Mouse (Mus musculus) limb, embryonic 11.5 days (tissue): ENCODE measurements around the gene Spock2. TPM values are rescaled to one million over a fixed set of nuclear protein-coding genes. Genes with fewer than 3 reads are reported as not detected.
"Not testable (repeated sequence)": the region's sequence is repeated elsewhere in the genome, so short reads cannot be mapped to it uniquely, and the experiment has no call there.

Experiments
- ATAC-seq: fragments of 200-750 bp; cut with Nextera tagmentation; 2 replicates; pipeline ENCODE4 v1.8.0; 2017; ENCODE audit warnings: low read depth; ENCODE audit not compliant: insufficient number of reproducible peaks, low FRiP score, low TSS enrichment
- DNase-seq: peaks from one replicate; pipeline ENCODE4 v3.0.0-alpha.2; 2015; ENCODE audit warnings: low spot score
- H3K27ac ChIP-seq: fragments of 300-500 bp; sonication (generic); replicated peaks from 2 replicates; pipeline ENCODE4 v1.5.1; 2014; ENCODE audit warnings: low read depth, mild to moderate bottlenecking, low read length
- H3K27me3 ChIP-seq: fragments of 300-500 bp; sonication (generic); 2 replicates; pipeline ENCODE4 v1.6.1; 2014; ENCODE audit warnings: mild to moderate bottlenecking, low read length, mixed read lengths; ENCODE audit not compliant: control insufficient read depth, insufficient read depth
- H3K36me3 ChIP-seq: fragments of 300-500 bp; sonication (generic); 2 replicates; pipeline ENCODE4 v1.6.1; 2014; ENCODE audit warnings: mild to moderate bottlenecking, low read length, moderate library complexity, mixed read lengths; ENCODE audit not compliant: control insufficient read depth, insufficient read depth
- H3K4me1 ChIP-seq: fragments of 300-500 bp; sonication (generic); 2 replicates; pipeline ENCODE4 v1.6.1; 2014; ENCODE audit warnings: low read length, mixed read lengths; ENCODE audit not compliant: control insufficient read depth, insufficient read depth
- H3K4me2 ChIP-seq: fragments of 300-500 bp; sonication (generic); 2 replicates; pipeline ENCODE4 v1.6.1; 2014; ENCODE audit warnings: low read depth, mild to moderate bottlenecking, moderate library complexity; ENCODE audit not compliant: severe bottlenecking
- H3K4me3 ChIP-seq: fragments of 300-500 bp; sonication (generic); 2 replicates; pipeline ENCODE4 v1.5.1; 2014; ENCODE audit warnings: low read depth, low read length
- H3K9ac ChIP-seq: fragments of 300-500 bp; sonication (generic); 2 replicates; pipeline ENCODE4 v1.6.1; 2014; ENCODE audit warnings: mild to moderate bottlenecking, low read length
- H3K9me3 ChIP-seq: fragments of 300-500 bp; sonication (generic); 2 replicates; pipeline ENCODE4 v1.6.1; 2016; ENCODE audit warnings: low read length; ENCODE audit not compliant: control insufficient read depth
- WGBS: fragments of 180-500 bp; shearing (Covaris S2); extraction: QIAGEN DNeasy Blood & Tissue Kit; methylation state at CpG from one replicate; pipeline ENCODE4 v1.1.7; 2014; 5-methylcytosine and 5-hydroxymethylcytosine counted together
- polyA plus RNA-seq: library from polyadenylated mRNA; unstranded; fragments of >200 nt; fragmentation: Nextera tagmentation; extraction: Ambion mirVana; gene quantifications from 2 replicates; pipeline ENCODE4 v1.2.1, GENCODE M21; 2014

The Spock2 gene
- polyA plus RNA-seq, 1 experiment from 2014 or later, result 2.0 TPM

DNA sequence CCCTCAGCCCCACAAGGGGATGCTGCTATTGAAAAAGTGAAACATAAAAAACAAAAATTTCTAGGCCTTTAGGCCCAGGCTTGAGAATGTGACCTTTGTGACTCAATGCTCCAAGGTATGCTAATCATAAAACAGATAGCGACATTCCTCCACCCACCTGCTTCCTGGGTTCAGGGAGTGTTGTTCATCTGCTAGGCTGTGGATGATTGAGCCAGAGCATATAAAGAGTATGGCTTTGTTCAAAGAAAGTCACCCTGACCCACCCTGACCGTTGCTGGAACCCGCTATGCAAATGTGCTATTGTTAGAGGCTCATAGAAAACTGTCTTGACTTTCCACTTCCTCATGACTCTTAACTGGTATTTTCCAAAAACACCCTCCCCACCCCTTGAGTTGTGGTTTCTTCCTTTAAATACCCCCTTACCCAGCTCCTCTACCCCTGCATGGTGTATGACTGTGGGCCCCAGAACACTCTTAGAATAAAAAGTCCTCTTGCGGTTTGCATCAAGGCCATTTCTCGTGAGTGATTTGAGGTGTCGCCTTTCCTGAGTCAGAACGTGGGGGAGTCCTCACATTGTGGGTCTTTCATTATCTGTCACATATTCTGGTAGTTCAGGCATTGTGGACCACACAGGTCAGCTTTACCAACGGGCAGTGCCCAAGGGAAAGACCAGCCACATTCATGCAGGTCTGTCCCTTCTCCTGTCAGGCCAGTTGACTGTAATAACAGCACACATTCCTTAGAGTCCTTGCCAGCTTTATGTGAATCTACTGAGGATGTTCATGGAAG, 56.4 kb downstream of the Spock2 start:
- 85% methylated on average over 8 of the region's 8 CpGs for WGBS
- not testable (repeated sequence) for H3K4me1 ChIP-seq, H3K9ac ChIP-seq, H3K27ac ChIP-seq, H3K4me3 ChIP-seq, H3K4me2 ChIP-seq, ATAC-seq, H3K36me3 ChIP-seq, H3K9me3 ChIP-seq, H3K27me3 ChIP-seq, DNase-seq

DNA sequence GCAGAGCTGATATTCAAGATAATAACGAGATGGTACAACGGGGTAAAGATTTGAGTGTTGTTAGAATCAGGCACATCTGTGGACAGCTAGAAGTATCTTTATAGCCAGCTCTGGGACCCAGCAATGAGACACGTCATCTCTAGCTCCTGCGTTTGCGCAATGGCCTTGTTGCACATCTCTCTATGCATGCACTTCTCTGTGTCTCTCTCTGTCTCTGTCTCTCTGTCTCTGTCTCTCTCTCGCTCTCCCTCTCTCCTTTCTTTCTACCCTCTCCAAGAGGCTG, 56.9 kb downstream of the Spock2 start:
- no peak overlapping the region for H3K27ac ChIP-seq
- H3K4me1 ChIP-seq, result no peaks in the 10 kb centered on the region
- no peak overlapping the region for H3K9ac ChIP-seq
- no peaks in the 10 kb centered on the region for H3K36me3 ChIP-seq
- DNase-seq (no peak), ATAC-seq (no peak)
- H3K4me3 ChIP-seq, result no peak overlapping the region
- H3K4me2 ChIP-seq, result no peak overlapping the region
- H3K27me3 ChIP-seq, result no peaks in the 10 kb centered on the region
- 91% methylated on average over 6 of the region's 6 CpGs for WGBS
- no peaks in the 10 kb centered on the region for H3K9me3 ChIP-seq

DNA sequence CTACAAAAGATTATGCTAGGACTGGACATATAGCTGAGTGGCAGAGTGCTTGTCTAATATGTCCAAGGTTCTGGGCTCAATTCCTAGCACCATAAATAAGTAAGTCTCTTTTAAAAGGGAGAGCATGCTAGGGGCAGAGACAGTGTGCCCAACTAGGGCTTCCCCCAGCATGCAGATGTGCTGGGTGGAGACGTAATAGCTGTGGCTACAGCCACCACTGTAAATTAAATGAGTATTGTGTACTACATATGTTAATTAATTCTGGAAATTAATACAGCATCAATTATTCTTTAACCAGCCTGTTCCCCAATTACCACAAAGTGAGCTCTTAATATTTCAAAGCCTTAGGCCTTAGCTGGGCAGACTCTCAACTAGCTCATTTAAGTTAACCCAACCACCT, 58.9 kb downstream of the Spock2 start:
- Histone ChIP-seq H3K4me1 (no peaks in the 10 kb centered on the region), H3K9ac (no peak overlapping the region), H3K4me3 (no peak overlapping the region), H3K27me3 (no peaks in the 10 kb centered on the region), H3K4me2 (no peak overlapping the region), H3K36me3 (no peaks in the 10 kb centered on the region), H3K27ac (no peak overlapping the region), H3K9me3 (no peaks in the 10 kb centered on the region)
- DNase-seq, result no peak
- no peak for ATAC-seq
- 91% methylated on average over 1 of the region's 1 CpGs for WGBS

DNA sequence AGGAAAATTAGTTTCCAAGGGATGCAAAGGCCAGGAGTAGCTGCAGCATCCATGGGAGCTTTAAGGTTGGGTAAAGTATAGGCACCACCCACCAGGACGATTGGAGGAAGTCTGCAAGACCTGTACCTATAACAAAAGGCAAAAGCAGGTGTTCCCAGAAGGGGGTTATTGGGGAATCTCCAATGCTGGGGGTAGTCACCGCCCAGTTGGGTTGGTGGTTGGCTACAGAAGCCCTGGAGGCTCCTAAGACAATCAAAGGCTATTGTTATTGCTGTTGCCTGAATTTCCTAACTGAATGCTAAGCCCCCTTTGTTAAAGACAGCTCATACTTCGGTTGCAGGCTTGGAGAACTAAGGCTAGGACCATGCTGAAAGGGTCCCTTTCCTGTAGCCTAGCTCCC, 60.0 kb downstream of the Spock2 start:
- Histone ChIP-seq H3K4me1 (no peaks in the 10 kb centered on the region), H3K9ac (no peak overlapping the region), H3K9me3 (no peaks in the 10 kb centered on the region), H3K36me3 (no peaks in the 10 kb centered on the region), H3K27me3 (no peaks in the 10 kb centered on the region), H3K4me3 (no peak overlapping the region), H3K27ac (no peak overlapping the region), H3K4me2 (no peak overlapping the region)
- DNase-seq (no peak), ATAC-seq (no peak)
- WGBS, result 40% methylated on average over 3 of the region's 3 CpGs

DNA sequence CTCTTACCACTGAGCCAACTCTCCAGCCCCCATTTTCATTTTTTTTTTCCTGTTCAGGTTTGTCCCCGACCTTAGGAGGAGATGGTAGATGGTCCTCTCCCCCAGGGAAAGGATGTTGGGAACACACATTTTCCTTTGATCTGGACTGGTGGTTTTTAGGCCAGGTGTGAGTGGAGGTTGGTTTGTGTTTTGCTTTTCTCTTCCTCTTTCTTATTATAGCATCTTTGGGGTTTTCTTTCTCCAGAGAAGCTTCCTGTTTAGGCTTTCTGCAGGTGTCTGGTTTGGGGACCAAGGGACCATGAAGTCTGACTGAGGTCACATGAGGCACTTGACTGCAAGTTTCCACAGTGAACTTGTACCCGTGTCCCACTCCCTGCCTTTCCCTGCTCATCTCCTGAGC, 62.3 kb downstream of the Spock2 start:
- 69% methylated on average over 2 of the region's 2 CpGs for WGBS

DNA sequence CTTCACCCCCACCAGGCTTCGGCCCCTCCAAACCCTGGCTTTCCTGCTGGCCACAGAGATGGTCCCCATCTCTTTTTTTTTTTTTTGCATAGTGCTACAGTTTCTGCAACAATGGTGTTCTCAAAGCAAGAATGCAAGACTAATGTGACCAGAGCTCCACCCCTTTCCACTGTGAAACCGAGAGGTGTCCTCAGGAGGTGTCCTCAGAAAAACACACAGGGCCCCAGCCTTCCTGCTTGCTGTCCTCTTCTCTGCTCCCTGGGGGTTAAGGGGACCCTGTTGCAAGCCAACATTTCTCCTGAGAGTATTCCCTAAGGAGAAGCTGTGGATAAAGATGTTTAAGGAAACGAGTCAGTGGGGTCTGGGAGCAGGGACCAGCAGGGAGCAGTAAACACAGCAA, 62.9 kb downstream of the Spock2 start:
- no peaks in the 10 kb centered on the region for H3K27me3 ChIP-seq
- no peaks in the 10 kb centered on the region for H3K4me1 ChIP-seq
- WGBS, result 59% methylated on average over 3 of the region's 3 CpGs

More for the DNA sequence above, 62.3 kb downstream of the Spock2 start:
- Histone ChIP-seq H3K27ac (no peak overlapping the region), H3K27me3 (no peaks in the 10 kb centered on the region), H3K4me3 (no peak overlapping the region), H3K36me3 (no peaks in the 10 kb centered on the region), H3K4me1 (no peaks in the 10 kb centered on the region), H3K9me3 (no peaks in the 10 kb centered on the region), H3K4me2 (no peak overlapping the region), H3K9ac (no peak overlapping the region)
- DNase-seq (no peak), ATAC-seq (no peak)

DNA sequence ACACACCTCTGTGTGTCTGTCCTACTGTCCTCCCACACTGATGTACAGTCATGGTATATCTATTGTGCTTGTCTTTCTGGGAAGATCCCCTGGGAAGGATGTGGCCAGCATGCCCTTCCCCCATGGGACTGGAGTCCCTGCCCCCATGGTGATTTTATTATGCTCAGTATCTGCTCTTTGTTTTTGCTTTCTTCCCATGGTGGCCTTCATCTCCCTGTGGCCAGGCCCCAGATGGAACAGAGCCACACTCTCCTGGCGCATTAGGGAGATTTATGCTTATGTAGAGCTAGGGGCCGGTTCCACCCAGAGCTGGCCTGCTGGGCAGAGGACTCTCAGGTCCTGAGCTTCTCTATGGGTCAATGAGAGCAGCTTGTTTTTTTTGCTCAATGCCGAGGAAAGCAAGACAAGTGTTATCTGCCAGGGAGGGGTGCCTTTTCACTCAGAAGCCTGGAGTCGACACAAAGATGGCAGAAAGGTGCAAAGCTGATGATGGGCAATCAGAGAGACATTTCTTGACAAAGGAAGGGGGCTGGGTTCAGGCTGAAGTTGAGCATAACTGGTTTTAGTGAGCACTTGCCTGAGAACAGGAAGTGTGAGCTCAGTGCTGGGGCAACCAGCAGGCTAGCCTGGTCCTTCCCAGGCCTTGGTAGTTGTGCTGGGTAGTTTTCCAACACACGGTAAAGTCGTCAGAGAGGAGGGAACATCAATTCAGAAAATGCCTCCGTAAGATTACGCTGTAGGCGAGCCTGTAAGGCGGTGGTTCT, 64.5 kb downstream of the Spock2 start:
- Histone ChIP-seq H3K4me1 (no peaks in the 10 kb centered on the region), H3K9me3 (no peaks in the 10 kb centered on the region), H3K4me2 (no peak overlapping the region), H3K36me3 (no peaks in the 10 kb centered on the region), H3K4me3 (no peak overlapping the region), H3K27ac (no peak overlapping the region), H3K9ac (no peak overlapping the region), H3K27me3 (no peaks in the 10 kb centered on the region)
- no peak for DNase-seq
- WGBS, result 75% methylated on average over 10 of the region's 10 CpGs
- no peak for ATAC-seq

More for the DNA sequence above, 62.9 kb downstream of the Spock2 start:
- H3K4me3 ChIP-seq, result no peak overlapping the region
- H3K9ac ChIP-seq, result no peak overlapping the region
- ATAC-seq (no peak), DNase-seq (no peak)
- no peaks in the 10 kb centered on the region for H3K9me3 ChIP-seq
- H3K36me3 ChIP-seq, result no peaks in the 10 kb centered on the region
- H3K4me2 ChIP-seq, result no peak overlapping the region
- H3K27ac ChIP-seq, result no peak overlapping the region

DNA sequence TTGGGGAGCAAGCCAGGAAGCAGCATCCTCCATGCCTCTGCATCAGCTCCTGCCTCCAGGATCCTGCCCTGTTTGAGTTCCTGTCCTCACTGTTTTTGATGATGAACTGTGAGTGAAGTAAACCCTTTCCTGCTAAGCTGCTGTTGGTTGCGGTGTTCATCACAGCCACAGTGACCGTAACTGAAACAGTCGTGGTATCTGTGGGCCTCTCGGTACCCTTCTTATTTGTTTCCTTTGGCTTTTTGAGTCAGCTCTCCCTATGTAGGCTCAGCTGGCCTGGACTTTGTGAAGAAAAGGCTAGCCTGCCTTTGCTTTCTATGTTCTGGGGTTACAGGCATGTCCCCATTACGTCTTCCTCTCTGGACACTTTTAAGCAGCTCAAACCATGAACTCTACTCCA, 65.3 kb downstream of the Spock2 start:
- Histone ChIP-seq H3K27ac (no peak overlapping the region), H3K4me2 (no peak overlapping the region), H3K36me3 (no peaks in the 10 kb centered on the region), H3K9ac (no peak overlapping the region), H3K4me1 (no peaks in the 10 kb centered on the region), H3K4me3 (no peak overlapping the region), H3K9me3 (no peaks in the 10 kb centered on the region), H3K27me3 (no peaks in the 10 kb centered on the region)
- WGBS, result 96% methylated on average over 5 of the region's 5 CpGs
- DNase-seq, result no peak
- ATAC-seq, result no peak
